Mouse (Mus musculus): ENCODE data around the gene Uchl3.

DNA sequence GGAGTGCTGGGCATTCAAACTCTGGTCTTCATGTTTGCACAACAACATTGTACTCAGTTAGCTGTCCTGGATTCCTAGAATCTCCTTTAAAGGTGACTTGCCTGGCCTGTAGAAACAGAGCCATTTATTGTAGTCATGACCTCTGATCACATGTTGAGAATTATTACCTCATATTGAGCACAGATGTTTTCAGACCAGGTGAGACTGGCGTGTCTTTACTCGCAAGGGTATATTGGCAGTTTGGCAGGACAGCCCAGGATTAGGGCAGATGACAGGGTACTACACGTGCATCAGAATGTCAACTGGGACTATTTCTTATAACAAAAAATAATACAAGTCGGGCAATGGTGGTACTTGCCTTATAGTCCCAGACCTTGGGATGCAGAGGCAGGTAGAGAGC is 3.2 kb upstream of the Uchl3 start:
- no peak for TF ChIP-seq CTCF (conservative IDR thresholded peaks at IDR 0.05; ENCODE audit: insufficient read depth, insufficient read length, low read depth, low read length)
- no peak for TF ChIP-seq POLR2A (IDR thresholded peaks at IDR 0.05; ENCODE audit: low read depth, low read length)

All from kidney, adult 2 months (tissue).